Mouse (Mus musculus) thymus, adult 2 months (tissue): ENCODE data around the gene Tcf25.

ENCODE experiments used
- CTCF ChIP-seq: fragments of 200-500 bp; IDR thresholded peaks from 2 replicates; pipeline ENCODE4 v1.5.1; 2012; ENCODE audit warnings: mild to moderate bottlenecking, control low read depth, low read length, moderate library complexity, borderline replicate concordance; ENCODE audit not compliant: control insufficient read depth, poor library complexity, insufficient read depth; ENCODE audit errors: extremely low read depth
- POLR2A ChIP-seq: fragments of 200-500 bp; IDR thresholded peaks from 2 replicates; pipeline ENCODE4 v1.6.1; 2012; ENCODE audit warnings: mild to moderate bottlenecking, low read length, control low read depth, moderate library complexity; ENCODE audit not compliant: control insufficient read depth, poor library complexity, insufficient read depth; ENCODE audit errors: extremely low read depth

DNA sequence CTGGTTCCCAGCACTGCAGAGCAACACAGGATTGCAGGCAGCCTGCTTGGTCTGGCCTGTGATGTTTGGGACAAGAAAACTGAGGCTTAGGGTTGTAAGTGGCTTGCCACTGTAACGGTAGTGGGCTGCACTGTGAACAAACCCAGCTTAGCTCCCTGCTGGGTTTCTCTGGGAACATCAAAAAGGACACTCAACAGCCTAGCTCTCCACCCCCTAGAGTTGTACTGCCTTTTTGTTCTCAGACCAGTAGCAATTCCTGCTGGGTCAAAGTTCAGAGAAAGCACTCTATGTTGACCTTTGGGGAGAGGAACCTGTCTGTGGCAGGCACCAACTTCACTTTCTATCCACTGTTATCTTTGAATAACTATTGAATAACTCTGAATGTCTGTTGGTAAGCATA is 39.1 kb upstream of the Tcf25 start:
- TF ChIP-seq CTCF (no peak), POLR2A (no peak)
